Mouse (Mus musculus) heart, embryonic 14.5 days (tissue): ENCODE measurements around the gene Otx2. TPM values are rescaled to one million over a fixed set of nuclear protein-coding genes. Genes with fewer than 3 reads are reported as not detected.
A peak's percentile ranks its signal among the peaks of the same experiment; 100 is the strongest.

ENCODE experiments used
- ATAC-seq: fragments of 200-750 bp; cut with Nextera tagmentation; 2 replicates; pipeline ENCODE4 v1.8.0; 2017; ENCODE audit warnings: low read depth, moderate TSS enrichment; ENCODE audit not compliant: insufficient number of reproducible peaks, insufficient read depth, low FRiP score
- H3K27ac ChIP-seq, 2 experiments: fragments of 200-500 bp in 1 of 2; fragments of 300-500 bp in 1 of 2; sonication (generic) in 1 of 2; replicated peaks in 1 of 2; 2 replicates each; pipeline ENCODE4 v1.5.1; 2012 to 2014; ENCODE audit warnings: low read depth in 2 of 2, low read length in 2 of 2, control low read depth in 1 of 2, mild to moderate bottlenecking in 1 of 2, mixed read lengths in 1 of 2; ENCODE audit not compliant: control insufficient read depth in 1 of 2, insufficient read depth in 1 of 2
- H3K27me3 ChIP-seq: fragments of 300-500 bp; sonication (generic); 2 replicates; pipeline ENCODE4 v1.6.1; 2014; ENCODE audit warnings: mild to moderate bottlenecking, low read length, control low read depth; ENCODE audit not compliant: control insufficient read depth, insufficient read depth
- H3K36me3 ChIP-seq: fragments of 300-500 bp; sonication (generic); 2 replicates; pipeline ENCODE4 v1.6.1; 2014; ENCODE audit warnings: mild to moderate bottlenecking, control low read depth, low read length, mixed read lengths; ENCODE audit not compliant: control insufficient read depth, insufficient read depth
- H3K4me1 ChIP-seq, 2 experiments: fragments of 200-500 bp in 1 of 2; fragments of 300-500 bp in 1 of 2; sonication (generic) in 1 of 2; 2 replicates each; pipeline ENCODE4 v1.6.1; 2012 to 2014; ENCODE audit warnings: low read length in 2 of 2, control low read depth in 1 of 2, mixed read lengths in 1 of 2; ENCODE audit not compliant: control insufficient read depth in 2 of 2, insufficient read depth in 2 of 2
- H3K4me2 ChIP-seq: fragments of 300-500 bp; sonication (generic); 2 replicates; pipeline ENCODE4 v1.6.1; 2014; ENCODE audit warnings: mild to moderate bottlenecking, low read length
- H3K4me3 ChIP-seq, 2 experiments: fragments of 200-500 bp in 1 of 2; fragments of 300-500 bp in 1 of 2; sonication (generic) in 1 of 2; 2 replicates each; pipeline ENCODE4 v1.5.1; 2012 to 2014; ENCODE audit warnings: low read length in 2 of 2, mild to moderate bottlenecking in 2 of 2, control low read depth in 1 of 2, low read depth in 1 of 2, moderate library complexity in 1 of 2; ENCODE audit not compliant: control insufficient read depth in 1 of 2, insufficient read depth in 1 of 2
- H3K9ac ChIP-seq: fragments of 300-500 bp; sonication (generic); 2 replicates; pipeline ENCODE4 v1.6.1; 2014; ENCODE audit warnings: mild to moderate bottlenecking, low read length
- H3K9me3 ChIP-seq: fragments of 300-500 bp; sonication (generic); 2 replicates; pipeline ENCODE4 v1.6.1; 2016; ENCODE audit warnings: low read length, control low read depth; ENCODE audit not compliant: control insufficient read depth
- WGBS: fragments of 180-500 bp; shearing (Covaris S2); extraction: QIAGEN DNeasy Blood & Tissue Kit; methylation state at CpG from one replicate; pipeline ENCODE4 v1.1.7; 2014; 5-methylcytosine and 5-hydroxymethylcytosine counted together
- polyA plus RNA-seq: library from polyadenylated mRNA; unstranded; fragments of >200 nt; fragmentation: Nextera tagmentation; extraction: Ambion mirVana; gene quantifications from 2 replicates; pipeline ENCODE4 v1.2.1, GENCODE M21; 2014

Gene Otx2
- not detected in 2 replicates for polyA plus RNA-seq

DNA sequence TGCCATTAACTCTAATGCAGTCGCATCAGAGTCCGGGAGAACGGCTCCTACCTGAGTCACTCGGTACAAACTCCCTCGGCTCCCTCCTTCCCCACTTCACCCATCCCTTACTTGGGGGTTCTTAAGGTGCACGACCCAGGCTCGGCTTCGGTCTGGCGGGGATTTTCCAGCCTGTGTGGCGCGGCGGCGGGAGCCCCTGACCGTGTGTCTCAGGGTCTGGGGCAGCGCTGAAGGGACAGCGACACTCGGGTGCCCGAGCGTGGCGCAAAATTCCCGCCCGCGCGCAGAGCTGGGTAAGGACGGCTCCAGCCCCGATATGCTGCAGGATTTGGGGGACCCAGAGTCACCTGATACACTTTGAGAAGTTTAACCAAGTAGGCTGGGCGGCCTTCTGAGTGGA lies at the start of gene Otx2:
Gene Otx2 (minus strand): TSS at position 279 of the 400 bp plus-strand sequence.
- ATAC-seq: no peak
- Histone ChIP-seq H3K27me3 (peaks cover 91% of the 10 kb centered on the region), H3K27ac (no peak within 1 kb of the TSS), H3K9me3 (no peaks in the 10 kb centered on the region), H3K4me1 (peaks cover 3 to 6% of the 10 kb centered on the region in 2 experiments; a peak in 1 of 4 replicates), H3K9ac (no peak within 1 kb of the TSS), H3K4me2 (peak within 1 kb of the TSS; percentile 21), H3K4me3 (peak within 1 kb of the TSS in 1 of 2 experiments; percentile 19; a peak in 3 of 4 replicates), H3K36me3 (no peaks in the 10 kb centered on the region)
- 2% methylated on average over 27 of the region's 27 CpGs for WGBS

DNA sequence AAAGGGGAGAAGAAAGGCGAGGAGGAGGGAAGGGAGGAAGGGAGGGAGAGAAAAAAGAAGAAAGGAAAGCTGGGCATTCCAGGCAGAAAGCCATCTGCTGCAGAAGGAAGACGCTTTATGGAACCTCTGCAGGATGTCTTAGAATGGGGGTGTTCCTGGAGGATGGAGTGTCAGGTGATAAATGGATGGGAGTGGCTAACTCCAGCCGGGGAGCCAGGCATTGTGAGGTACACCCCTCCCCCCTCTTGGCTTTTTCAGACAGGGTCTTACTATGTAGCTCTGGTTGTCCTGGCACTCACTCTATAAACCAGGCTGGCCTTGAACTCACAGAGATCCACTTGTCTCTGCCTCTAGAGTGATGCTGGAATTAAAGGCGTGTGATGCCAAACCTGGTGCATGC lies 49.1 kb upstream of the Otx2 start:
- Histone ChIP-seq H3K4me2 (no peak overlapping the region), H3K36me3 (no peaks in the 10 kb centered on the region), H3K4me3 (no peak overlapping the region), H3K27ac (no peak overlapping the region), H3K27me3 (no peaks in the 10 kb centered on the region), H3K9me3 (no peaks in the 10 kb centered on the region), H3K4me1 (no peaks in the 10 kb centered on the region), H3K9ac (no peak overlapping the region)
- ATAC-seq: no peak
- WGBS: 39% methylated on average over 4 of the region's 4 CpGs

DNA sequence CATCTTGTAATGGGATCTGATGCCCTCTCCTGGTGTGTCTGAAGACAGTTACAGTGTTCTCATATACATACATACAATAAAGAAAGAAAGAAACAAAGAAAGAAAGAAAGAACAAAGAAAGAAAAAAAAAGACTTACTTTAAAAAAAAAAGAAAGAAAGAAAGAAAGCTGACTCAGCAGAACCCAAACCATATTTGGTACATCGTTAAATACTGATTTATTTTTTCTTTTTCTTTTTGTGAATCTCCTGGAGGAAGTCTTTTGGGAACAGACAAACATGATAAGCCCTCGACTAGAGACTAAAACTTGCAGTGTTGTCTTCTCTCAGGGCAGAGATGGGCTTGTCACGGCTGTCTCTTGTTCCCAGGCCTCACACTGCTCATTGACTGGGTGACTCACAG lies 45.7 kb upstream of the Otx2 start:
- no peaks in the 10 kb centered on the region for H3K4me1 ChIP-seq
- H3K27me3 ChIP-seq: no peaks in the 10 kb centered on the region
- no peak overlapping the region for H3K27ac ChIP-seq
- no peak overlapping the region for H3K4me2 ChIP-seq
- H3K9me3 ChIP-seq: no peaks in the 10 kb centered on the region
- no peak overlapping the region for H3K9ac ChIP-seq
- no peaks in the 10 kb centered on the region for H3K36me3 ChIP-seq
- H3K4me3 ChIP-seq: no peak overlapping the region
- WGBS: 75% methylated on average over 3 of the region's 3 CpGs
- ATAC-seq: no peak

DNA sequence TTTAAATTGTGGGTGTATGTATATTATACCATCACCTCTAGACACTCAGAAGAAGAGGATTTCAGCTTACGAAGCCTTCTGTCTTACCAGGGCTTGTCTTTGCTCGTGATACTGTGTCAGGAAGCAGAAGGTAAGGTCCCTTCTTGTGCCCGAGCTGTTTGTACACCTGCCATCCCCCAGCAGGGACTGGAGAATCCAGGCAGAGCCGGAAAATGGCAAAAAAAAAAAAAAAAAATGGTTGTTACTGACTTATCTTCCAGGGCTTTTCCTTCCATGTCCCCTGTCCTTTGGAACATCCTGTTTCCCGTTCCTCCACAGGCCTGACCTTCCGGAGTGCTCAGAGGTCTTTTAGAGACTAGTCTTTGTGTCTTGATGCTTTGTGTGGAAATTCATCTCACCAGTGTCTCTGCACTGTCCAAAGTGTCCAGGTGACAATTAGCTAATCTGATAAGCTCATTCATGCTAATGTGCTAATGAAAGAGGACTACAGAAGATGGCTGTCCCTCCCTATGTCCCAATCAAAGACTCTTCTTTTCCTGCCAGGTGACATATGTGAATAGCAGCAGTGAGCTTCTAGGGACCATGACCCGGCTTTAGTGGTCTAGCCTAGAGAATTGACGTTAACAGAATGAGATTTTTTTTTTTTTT lies 44.1 kb upstream of the Otx2 start:
- Histone ChIP-seq H3K9ac (no peak overlapping the region), H3K4me1 (no peaks in the 10 kb centered on the region), H3K4me2 (no peak overlapping the region), H3K27ac (no peak overlapping the region), H3K4me3 (no peak overlapping the region), H3K36me3 (no peaks in the 10 kb centered on the region), H3K27me3 (no peaks in the 10 kb centered on the region), H3K9me3 (no peaks in the 10 kb centered on the region)
- no peak for ATAC-seq
- 64% methylated on average over 8 of the region's 8 CpGs for whole genome bisulfite sequencing

DNA sequence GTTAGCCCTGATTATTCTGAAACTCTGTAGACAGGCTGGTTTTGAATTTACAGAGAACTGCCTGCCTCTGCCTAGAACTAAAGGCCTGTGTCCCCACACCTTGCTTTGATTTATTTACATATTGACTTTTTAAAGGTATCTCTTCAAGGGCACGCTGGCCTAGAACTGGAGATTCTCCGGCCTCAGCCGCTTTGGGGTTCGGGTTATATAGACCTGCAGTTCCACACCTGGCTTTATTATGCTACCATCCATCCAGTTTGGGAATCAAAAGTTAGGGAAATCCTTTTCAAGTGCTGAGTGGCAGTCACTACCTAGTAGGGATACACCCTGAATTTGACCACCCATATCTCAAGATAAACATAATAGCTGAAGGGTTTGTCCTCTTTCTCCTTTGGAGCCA lies 42.8 kb upstream of the Otx2 start:
- Histone ChIP-seq H3K4me2 (no peak overlapping the region), H3K9ac (no peak overlapping the region), H3K27me3 (no peaks in the 10 kb centered on the region), H3K36me3 (no peaks in the 10 kb centered on the region), H3K4me3 (no peak overlapping the region), H3K4me1 (no peaks in the 10 kb centered on the region), H3K27ac (no peak overlapping the region), H3K9me3 (no peaks in the 10 kb centered on the region)
- 89% methylated on average over 4 of the region's 4 CpGs for WGBS
- no peak for ATAC-seq

DNA sequence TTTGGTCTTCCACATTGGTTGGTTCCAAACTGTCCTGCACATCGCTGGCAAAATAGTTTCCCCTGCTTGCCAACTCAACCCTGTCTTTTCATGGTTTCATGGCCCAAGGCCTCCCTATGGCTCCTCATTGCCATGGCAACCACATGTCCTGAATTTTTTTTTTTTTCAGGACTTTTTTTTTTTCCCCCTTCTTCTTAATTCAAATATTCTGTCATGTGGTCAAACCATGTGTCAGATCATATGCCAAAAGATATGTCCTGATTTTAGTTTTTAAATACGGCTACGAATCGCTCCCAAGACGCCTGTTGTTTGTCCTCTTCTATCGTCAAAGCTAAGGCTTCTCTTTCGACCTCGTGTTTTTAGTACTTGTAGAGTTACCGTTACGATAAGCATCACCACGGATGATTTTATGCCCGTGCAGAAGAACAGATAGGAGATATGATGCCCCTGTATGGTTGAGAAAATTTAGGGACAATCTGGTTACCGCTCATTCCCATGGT lies 37.3 kb upstream of the Otx2 start:
- peaks cover 21% of the 10 kb centered on the region for H3K27me3 ChIP-seq
- no peak overlapping the region for H3K9ac ChIP-seq
- WGBS: 79% methylated on average over 13 of the region's 13 CpGs
- no peak for ATAC-seq
- H3K4me1 ChIP-seq: no peaks in the 10 kb centered on the region
- no peaks in the 10 kb centered on the region for H3K9me3 ChIP-seq
- H3K4me3 ChIP-seq: no peak overlapping the region
- no peak overlapping the region for H3K27ac ChIP-seq
- no peaks in the 10 kb centered on the region for H3K36me3 ChIP-seq
- H3K4me2 ChIP-seq: no peak overlapping the region

DNA sequence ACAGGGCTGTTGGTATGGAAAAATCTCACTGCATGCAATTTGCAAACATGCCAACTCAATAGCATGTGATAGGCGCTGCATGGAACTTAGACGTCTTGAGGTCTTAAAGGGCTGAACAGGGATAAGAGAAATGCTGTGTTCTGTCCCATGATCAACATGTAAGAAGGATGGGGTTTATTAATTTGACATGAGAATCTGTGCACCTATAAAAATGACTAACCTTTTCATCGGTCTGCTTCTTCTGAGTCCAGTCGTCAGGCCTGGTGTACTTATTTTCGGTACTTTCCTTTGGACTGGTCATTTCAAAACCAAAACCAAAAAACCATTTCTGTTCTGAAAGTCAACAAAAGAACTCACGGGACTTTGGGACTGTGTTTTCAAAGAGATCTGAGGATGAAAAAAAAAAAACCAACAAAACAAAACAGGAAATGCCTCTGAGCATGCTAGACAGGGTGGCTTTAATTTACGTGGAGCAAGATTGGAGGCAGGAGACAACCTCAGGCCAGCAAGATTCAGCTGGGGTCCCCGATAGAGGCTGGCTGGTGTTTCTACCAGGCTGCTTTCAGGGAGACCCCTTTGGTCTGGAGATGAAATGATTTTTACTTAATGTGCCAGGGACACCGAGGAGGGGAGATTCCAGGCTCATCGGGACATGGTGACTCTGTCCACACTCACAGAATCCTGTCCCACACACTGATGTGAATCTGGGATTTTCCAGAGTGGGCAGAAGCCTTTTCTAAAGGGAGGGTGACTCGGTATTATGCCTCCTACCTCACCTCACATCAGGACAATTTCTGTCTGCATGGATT lies 36.6 kb upstream of the Otx2 start:
- ATAC-seq: no peak
- H3K4me1 ChIP-seq: no peaks in the 10 kb centered on the region
- peak overlapping the region in 1 of 2 experiments; percentile 47; a peak in 1 of 4 replicates for H3K4me3 ChIP-seq
- no peaks in the 10 kb centered on the region for H3K9me3 ChIP-seq
- H3K27me3 ChIP-seq: peaks cover 21% of the 10 kb centered on the region
- H3K27ac ChIP-seq: no peak overlapping the region
- no peak overlapping the region; the same call in 1 of the 2 replicates for H3K9ac ChIP-seq
- H3K36me3 ChIP-seq: no peaks in the 10 kb centered on the region
- 57% methylated on average over 11 of the region's 11 CpGs for WGBS
- peak overlapping the region; percentile 77 for H3K4me2 ChIP-seq
